Mouse (Mus musculus) megakaryocyte-erythroid progenitor cell, adult 5-6 weeks (primary cell): ENCODE measurements around the gene Sgpl1. TPM values are rescaled to one million over a fixed set of nuclear protein-coding genes. Genes with fewer than 3 reads are reported as not detected.
"Not testable (repeated sequence)": the region's sequence is repeated elsewhere in the genome, so short reads cannot be mapped to it uniquely, and the experiment has no call there.

Experiments used
- ATAC-seq: replicated peaks from 2 replicates; pipeline ENCODE4 v1.8.0; 2016; ENCODE audit warnings: mild to moderate bottlenecking, inconsistent platforms; ENCODE audit not compliant: severe bottlenecking, poor library complexity, low FRiP score, low TSS enrichment
- total RNA-seq, 2 experiments: library from RNA; stranded (forward) in 1 of 2; stranded (reverse) in 1 of 2; fragments of 200-1000, 215-1000 nt in 1 of 2; fragments of >200 nt in 1 of 2; fragmentation: Nextera tagmentation in 1 of 2; gene quantifications; 2 replicates each; pipeline ENCODE4 v1.2.3; 2014 to 2017

Sgpl1 gene
- total RNA-seq, 2 experiments from 2014 or later: 18.2 to 25.2 TPM

DNA sequence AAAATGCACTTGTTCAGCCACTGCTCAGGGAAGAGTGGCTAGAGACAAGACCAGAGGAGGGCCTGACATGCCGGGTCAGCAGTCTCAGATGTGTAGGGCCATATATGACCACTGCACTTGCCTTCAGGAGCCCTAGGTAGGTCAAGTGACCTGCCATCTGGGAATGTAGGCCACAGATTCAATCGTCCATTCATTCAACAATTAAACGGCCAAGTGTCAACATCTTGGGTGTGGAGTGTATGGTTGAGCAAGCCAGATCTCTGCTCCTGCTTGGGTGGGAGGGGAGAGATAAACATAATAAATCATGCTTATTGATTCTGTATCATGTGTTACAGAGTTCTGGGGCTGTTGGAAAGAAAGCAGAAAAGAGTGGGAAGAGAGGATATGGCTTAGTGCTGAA is 11.1 kb upstream of the Sgpl1 start:
- ATAC-seq: no peak

DNA sequence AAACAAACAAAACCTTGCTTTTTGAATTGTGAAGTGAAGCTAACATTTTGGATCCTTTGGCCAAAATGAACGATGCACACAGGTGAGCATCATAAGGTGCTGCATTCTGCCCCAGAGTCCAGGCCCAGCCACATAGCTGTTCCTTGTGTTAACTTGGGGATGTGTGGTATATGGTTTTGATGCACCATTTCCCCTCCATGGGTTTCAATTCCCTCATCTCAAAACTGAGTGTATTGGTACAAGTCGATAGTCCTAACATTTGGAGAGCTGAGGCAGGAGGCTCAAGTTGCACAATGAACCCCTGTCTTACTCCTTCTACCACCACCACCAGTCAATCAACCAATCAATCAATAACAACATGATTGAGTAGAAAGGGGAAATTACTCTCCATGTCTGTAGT is 8.9 kb upstream of the Sgpl1 start:
- no peak for ATAC-seq

DNA sequence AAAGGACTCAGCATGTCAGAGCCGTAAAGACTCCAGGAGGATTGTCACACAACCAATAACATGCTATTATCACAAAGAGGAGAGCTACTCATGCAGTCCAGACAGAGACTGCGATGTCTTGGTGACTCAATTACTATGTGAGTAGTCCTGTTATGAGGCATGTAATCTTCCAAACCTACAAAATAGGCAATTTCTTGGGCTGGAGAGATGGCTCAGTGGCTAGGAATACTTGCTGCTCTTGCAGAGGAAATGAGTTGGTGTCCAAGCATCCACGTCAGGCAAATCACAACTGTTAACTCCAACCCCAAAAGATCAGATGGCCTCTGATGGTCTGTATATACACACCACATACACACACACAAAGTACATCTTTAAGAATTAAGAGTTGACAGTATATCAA is 8.1 kb upstream of the Sgpl1 start:
- ATAC-seq: no peak

DNA sequence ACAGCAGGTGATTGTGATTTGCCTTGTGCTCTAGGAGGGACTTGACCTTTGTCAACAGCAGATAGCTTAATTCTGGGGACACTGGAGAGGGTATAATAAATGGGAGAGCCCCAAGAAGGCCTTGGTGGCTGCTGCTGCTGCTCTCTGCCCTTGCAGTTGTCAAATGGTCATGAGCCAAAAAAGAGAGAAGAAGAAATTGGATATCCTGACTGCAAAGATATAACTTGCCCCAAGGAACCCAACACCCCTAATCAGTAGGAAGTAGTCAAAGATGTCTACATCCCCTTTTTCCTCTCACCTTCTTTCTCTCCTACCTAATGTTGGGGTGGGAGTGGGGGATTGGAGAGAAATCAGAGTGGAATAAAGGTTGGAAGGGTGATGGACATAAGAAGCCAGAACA is 4.6 kb upstream of the Sgpl1 start:
- no peak for ATAC-seq

DNA sequence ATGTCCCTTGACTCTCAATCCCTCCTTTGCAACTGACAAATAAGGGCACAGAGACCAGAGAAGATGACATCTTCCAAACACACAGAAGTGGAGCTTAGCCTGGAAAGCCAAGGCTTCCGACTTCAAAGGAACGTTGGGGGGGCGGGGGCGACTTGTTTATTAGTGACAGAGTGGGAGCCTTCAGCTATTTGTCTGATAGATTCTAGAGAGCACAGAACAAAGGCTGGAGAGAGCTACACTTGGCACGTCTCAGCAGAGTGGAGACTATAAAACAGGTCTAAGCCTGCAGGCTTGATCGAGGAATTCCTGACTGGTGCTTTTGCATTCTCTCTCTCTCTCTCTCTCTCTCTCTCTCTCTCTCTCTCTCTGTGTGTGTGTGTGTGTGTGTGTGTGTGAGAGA is 3.1 kb upstream of the Sgpl1 start:
- no peak for ATAC-seq

DNA sequence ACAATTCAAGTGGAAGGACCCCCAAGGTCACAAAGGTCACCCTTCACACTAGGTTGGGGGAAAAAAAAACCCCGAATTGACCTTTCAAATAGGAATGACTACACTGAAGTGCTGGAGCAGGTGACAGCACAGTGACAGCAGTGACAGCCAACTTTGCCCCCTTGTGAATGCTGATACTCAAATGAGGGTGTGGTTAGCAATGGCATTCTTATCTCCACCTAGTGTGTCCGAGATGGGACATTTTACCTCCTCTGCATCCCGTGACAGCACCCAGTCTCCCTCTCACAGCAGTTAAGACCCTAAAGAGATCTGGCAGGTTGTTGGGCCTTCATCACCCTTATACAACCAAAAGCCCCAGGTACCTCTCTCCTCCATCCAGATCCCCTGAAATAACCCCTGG is 2.0 kb upstream of the Sgpl1 start:
- ATAC-seq: peak; percentile 40

DNA sequence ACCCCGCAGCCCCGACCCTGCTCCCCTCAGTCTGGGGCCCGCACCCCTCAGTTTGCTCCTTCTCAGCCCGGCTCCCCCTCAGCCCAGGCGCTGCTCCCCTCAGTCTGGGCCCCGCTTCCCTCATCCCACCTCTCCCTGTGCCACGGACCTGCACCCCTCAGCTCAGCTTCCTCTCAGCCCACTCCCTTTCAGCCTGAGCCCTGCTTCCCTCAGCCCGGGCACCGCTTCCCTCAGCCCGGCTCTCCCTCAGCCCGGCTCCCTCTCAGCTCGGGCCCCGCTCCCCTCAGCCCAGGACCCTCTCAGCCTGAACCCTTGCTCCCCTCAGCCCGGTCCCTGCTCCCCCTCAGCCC is 721 bp downstream of the Sgpl1 start:
- peak; percentile 9; the same call in 1 of the 2 replicates for ATAC-seq

DNA sequence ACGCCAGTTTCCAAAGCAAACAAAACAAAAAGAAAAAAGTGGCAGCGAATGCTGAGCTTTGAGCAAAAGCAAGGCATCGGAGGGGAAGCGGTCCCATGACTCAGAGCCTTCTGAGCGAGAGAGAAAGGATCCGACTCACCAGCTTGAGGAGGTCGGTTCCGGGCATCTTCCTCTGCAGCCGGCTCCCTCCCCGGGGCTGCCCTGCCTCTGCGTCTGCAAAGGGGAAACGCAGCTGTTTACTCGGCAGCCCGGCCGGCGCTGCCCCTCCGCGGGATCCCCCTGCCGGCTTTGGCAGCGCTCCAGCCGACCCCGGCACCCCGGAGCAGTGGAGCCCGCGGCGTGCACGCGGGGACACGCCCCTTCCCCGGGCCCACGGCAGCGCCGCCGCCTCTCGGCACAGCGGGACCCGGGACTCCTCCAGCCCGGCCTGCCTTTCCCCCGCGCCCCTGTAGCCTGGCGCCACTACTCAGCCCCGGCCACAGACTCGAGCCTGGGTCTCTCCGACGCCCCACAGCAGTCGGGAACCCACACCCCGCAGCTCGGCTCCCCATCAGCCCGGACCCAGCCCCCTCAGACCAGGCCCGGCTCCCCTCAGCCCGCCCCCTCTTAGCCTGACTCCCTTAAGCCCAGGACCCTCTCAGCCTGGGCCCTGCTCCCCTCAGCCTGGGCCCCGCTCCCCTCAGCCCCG is 1.2 kb downstream of the Sgpl1 start:
- no peak; the same call in 1 of the 2 replicates for ATAC-seq

DNA sequence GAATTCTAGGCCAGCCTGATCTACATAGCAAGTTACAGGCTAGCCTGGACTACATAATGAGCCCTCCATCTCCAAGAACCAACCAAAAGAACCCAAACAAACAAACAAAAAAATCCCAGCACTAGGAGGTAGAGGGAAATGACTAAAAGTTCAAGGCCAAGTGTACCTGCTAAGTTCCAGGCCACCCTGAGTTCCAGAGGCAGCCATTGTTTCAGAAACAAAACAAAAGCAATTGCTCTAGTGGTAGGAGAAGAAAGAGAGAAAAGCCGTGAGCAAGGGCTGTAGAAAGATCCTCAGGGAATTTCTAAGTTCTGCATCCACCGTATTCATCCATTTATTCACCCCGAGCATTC is 1.8 kb downstream of the Sgpl1 start:
- ATAC-seq: no peak

DNA sequence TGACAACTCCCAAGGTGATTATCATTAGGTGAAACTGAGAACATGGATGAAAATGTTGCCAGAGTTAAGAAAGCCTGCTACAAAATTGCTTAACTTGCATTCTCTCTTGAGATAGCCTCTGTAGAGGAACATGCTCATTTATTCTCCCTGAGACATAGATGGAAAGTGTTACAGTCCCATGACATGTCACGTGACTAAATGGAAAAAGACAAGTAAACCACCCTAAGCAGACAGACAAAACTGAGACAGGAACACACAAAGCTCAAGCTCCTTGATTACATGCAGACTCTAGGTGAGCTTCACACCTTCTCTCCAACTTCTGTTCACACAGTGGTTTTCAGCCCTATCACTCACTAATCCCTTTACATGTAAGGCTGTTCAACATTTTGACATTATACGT is 4.2 kb downstream of the Sgpl1 start:
- ATAC-seq: no peak

DNA sequence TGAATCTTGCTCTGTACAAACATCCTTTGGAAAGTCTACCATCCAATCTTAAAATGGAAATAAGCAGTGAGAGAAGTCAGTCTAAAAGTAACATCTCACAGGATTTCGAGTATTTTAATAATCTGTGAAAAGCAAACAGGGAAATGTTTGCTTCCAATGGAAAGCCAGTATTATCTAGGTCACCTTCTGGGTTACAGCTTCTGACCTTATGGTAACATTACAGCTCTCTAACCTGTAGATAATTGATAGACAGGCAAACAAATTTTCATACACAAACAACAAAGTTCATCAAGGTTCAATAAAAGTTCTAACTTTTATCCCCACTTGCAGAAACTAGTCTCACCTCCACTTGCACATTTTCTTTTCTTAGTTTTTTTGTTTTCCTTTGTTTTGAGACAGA is 9.9 kb downstream of the Sgpl1 start:
- ATAC-seq: no peak

DNA sequence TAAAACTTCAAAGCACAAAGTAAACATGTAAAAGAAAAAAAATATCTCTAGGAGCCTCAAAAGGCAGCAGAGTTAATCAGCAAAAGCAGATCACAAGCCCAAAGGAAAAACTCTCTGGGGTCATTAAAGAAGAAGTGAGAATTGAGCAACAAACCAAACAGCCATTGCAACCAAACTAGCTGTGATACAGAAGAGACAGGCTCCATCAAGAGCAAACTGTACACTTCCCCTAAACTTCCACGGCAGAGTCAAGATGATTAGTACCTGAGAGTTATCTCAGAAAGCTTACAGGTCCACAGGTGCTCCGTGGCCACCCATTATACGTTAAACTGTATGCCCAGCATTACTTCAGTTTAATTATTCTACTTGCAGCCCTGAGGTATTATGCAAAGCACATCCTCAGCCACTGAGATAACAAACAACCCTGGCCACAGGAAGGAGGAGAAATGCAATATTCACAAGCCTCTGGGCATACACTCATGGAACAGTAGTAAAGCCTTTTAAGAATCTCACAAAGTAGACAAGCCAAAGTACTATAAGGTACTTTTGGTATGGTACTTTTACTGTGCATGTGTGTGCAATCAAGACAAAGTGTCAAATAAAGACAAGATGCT is 12.2 kb downstream of the Sgpl1 start:
- no peak for ATAC-seq

DNA sequence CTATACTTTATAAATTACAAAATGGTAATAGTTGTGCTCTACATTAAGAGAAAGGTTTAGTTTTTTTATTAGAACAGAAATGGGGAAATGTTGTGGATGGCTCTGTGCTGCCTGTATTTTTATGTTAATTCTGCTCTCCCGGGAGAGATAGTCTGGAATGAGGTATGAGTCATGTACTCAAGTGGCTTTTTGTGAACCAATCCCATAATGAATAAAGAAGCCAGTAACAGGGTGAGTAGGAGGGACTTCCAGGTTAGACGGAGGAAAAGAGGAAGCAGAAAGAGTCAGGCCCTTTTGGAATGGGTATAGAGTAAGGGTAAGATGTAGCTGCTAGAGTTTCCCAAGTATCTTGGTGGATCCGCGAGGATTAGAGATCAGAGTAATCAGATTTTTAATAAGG is 13.5 kb downstream of the Sgpl1 start:
- no peak for ATAC-seq

DNA sequence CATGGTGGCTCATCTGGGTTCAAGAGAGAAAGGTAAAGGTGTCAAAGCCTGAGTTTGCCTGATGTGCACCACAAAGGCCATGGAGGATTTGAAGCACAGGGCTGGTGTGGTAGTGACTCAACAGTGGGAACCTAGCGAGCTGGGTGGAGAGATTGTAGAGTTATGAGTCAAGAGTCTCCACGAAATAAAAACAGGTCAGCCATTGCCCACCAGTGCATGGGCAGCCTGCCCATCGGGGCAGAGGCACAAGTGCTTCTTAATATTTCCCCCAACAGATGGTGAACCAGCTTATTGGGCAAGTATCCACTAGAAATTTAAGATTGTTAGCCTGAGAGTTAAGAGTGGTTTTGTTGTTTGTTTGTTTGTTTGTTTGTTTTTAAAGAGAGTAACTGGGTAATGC is 16.5 kb downstream of the Sgpl1 start:
- ATAC-seq: no peak

DNA sequence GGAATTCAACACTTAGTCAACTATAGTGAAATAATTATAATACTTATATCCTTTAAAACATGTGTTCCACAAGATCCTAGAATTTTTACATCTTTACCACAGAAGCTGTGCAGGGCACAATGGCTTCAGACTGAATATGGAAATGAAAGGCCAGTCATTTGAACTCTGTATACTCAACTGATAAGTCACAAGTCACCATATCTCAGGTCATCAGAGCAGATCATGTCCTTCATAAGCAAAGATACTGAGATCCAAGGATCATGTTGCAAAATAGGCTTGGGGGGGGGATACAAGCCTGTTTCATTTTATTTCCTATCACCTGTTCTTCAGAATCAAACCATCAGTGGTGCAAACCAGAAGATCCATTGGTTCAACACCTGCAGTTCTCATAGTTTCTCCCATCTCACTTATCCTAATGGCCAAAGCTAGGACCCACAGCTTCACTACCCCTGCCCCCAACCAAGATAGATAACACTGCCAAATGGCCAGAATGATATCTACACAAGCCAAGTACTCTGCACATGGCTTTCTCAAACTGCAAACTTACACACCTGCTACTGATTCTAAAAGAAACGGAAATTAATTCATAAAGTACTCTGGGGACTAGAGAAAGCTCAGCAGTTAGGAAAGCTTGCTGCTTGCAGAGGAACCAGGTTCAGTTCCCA is 18.7 kb downstream of the Sgpl1 start:
- no peak for ATAC-seq

DNA sequence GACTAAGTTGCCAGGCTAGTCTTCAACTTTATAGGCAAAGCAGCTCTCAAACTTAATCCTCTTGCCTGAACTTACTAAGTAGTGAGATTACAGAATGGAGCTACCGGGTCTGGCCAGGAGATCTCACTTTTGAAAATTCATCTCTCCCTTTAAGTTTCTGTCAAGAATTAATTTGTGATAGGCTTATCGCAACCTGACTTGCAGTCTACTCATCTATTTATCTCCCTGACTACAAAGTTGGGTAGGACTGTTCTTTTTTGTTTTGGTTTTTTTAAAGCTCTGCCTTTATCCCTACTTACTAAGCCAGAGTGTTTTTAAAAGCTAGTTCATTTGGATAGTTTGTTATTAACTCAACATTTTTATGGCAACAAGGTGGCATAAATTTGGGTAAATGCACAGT is 23.0 kb downstream of the Sgpl1 start:
- ATAC-seq: peak; percentile 52

DNA sequence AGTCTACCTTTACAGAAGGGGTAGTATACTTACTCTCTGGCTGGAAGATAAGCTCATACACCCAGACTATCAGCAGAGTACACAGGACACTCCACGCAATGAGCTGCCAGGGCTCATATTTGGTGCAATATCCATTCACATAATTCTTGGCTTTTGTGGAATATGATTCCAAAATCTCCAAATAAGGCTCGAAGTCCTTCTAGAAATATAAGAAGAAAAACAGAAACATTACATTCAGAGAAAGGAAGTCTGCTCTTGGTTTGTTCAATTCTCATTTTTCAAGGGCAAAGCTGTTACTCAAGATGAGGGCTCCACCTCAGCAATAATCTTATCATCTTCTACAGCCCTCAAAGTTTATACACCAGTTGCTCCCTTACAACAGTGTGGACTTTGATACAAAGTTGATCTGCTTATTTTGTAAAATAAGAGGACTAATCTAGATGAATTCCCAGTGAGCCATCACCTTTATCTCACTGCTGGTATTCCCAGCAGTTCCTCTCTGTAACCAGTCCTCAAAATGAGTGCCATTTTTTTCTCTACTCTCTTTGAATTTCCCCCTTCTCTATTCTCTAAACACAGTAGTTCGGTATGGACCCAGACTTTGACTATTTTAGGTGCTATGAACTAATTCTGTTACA is 24.1 kb downstream of the Sgpl1 start:
- ATAC-seq: peak; percentile 89

DNA sequence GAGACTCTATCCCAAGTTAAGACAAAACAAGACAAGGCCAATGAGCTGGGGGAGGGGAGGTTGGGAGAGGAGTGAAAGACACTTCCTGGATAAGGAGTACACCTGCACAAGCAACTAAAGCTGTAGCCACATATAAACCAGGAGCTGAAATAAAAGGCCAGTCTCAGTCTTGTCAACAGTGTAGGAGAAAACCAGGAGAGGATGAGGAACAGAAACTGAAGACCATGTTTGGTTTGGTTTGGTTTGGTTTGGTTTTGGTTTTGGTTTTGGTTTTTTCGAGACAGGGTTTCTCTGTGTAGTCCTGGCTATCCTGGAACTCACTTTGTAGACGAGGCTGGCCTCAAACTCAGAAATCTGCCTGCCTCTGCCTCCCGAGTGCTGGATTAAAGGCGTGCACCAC is 25.8 kb downstream of the Sgpl1 start:
- not testable (repeated sequence) for ATAC-seq

DNA sequence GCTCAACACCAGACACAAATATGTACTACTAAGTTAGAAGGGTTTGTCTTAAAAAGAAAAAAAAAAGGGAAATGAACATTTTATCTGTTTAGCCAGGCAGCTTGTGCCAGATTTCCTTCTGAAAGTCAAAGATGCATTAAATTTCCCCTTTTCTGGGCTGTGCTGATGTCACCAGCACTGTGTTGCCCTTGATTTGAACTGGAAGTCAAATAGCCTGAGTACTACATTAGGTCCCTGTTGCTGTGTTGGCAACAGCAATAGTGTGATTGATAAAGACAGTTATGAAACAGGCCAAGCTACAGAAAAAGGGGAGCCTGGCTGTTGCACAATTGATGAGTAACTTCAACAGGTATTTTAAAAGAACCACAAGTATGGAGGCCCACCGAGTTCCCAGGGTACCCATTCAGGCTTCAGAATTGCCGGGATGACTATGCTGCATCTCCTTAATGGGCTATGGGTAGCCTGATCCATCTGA is 33.2 kb downstream of the Sgpl1 start:
- ATAC-seq: no peak

DNA sequence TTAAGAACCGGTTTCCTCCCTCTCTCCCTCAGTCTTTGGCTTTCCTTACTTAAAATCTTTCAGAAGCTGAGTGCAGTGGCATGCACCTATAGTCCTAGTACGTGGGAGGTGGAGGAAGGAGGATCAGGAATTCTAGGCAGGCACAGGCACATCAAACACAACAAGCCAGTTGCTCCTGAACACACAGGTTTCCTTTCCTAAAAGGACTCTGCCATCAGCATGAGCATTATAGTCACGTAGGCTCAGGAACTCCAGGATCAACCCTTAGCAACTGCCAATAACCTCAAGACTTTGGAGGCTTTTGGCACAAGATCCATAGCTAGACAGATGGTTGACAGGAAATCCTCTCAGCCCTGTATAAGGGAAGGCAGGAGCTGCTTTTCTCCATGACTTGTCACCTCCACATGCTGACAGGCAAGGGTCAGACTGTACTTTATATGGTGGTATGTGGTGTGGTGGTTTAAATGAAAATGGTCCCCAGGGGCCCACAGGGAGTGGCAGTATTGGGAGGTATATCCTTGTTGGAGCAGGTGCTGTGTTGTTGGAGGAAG is 43.9 kb downstream of the Sgpl1 start:
- ATAC-seq: no peak
